Mouse (Mus musculus): ENCODE results near the gene Gan. TPM values are rescaled to one million over a fixed set of nuclear protein-coding genes. Genes with fewer than 3 reads are reported as not detected.

The Gan gene
- 1 to 10 TPM in 1 of 2 experiments, under 1 TPM in 1; 0.37 to 2.1 TPM for polyA plus RNA-seq (2012; fragmentation: generic; extraction: Trizol)

DNA sequence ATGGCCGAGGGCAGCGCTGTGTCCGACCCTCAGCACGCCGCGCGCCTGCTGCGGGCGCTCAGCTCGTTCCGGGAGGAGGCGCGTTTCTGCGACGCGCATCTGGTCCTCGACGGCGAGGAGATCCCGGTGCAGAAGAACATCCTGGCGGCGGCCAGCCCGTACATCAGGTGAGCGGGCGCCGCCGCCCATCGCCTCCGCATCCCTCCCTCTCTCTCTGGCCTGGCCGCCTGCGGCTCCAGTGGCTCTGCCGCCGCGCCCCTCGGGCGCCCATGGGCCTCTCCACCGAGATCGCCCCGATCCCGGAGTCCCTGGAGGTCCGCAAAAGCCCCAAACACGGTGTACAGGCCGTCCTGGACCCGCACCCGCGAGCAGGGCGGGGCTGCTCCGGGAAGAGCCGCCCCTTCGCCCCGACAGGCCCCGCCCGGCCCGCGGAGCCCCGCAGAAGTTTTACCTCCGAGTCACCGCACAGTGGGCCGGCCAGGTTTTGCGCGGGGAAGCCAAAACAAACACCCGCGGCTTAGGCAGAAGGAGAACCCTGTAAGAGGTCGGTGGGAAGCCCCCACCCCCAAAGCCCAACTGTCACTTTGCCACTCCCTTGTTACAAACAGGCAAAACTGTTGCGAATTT, at the start of gene Gan:
TSS of gene Gan (plus strand) at position 1 of the 627 bp plus-strand sequence.

DNA sequence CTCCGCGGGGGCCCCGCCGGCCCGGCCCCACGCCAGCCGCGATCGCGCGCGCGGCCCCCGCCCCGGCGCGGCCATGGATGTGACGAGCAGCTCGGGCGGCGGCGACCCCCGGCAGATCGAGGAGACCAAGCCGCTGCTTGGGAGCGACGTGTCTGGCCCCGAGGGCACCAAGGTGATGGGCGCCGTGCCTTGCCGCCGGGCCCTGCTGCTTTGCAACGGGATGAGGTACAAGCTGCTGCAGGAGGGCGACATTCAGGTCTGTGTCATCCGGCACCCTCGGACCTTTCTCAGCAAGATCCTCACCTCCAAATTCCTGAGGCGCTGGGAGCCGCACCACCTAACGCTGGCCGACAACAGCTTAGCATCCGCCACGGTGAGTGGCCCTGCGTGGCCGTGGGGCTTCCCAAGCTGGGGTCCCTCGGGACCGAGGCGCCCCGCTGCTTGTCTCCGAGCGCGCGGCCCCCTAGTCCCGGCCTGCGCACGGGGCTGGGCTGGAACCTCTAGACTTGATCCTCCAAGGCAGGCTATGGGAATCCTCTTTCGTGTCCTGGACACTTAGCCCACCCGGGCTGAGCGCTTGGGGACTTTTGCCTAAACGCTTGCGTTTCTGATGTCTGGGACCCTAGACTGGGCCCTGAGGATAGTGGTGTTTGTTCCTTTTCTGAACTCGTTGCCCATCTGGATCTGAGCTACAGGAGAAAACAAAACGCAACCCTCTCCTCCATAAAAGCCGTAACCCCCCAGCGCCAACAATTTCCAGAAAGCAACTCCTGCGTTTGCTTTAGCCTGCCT, 99.3 kb downstream of the Gan start, which contains the start of gene Cmip:
TSS of gene Cmip (plus strand) at position 36 of the 792 bp plus-strand sequence.

Other genes with a start within 250 kb of the Gan start
- gene Cmc2, start 236.7 kb upstream of the Gan start, polyA plus RNA-seq (2012; fragmentation: generic; extraction: Trizol): 100 to 1,000 TPM in 1 of 2 experiments, 10 to 100 TPM in 1; 54.3 to 110 TPM
- gene Cenpn, start 236.4 kb upstream of the Gan start, polyA plus RNA-seq (2012; fragmentation: generic; extraction: Trizol): 10 to 100 TPM in 1 of 2 experiments, 1 to 10 TPM in 1; 8.5 to 21.1 TPM
- gene Atmin, start 214.7 kb upstream of the Gan start, polyA plus RNA-seq (2012; fragmentation: generic; extraction: Trizol): 1 to 10 TPM; 1.8 to 7.3 TPM
- gene 1700030J22Rik, start 179.2 kb upstream of the Gan start, polyA plus RNA-seq (2012; fragmentation: generic; extraction: Trizol): 1 to 10 TPM in 1 of 2 experiments, under 1 TPM in 1; 0.33 to 1.3 TPM
- gene Gcsh, start 164.6 kb upstream of the Gan start, polyA plus RNA-seq (2012; fragmentation: generic; extraction: Trizol): 10 to 100 TPM; 30.1 to 37.3 TPM
- under 1 TPM in 1 of 2 experiments, not detected in 1; 0.02 TPM for gene Pkd1l2, start 75.7 kb upstream of the Gan start, polyA plus RNA-seq (2012; fragmentation: generic; extraction: Trizol)
- gene Bco1, start 62.3 kb upstream of the Gan start, polyA plus RNA-seq (2012; fragmentation: generic; extraction: Trizol): under 1 TPM in 1 of 2 experiments, not detected in 1; 0.02 TPM
- 10 to 100 TPM in 1 of 2 experiments, 1 to 10 TPM in 1; 6.3 to 23.8 TPM for gene Cmip, start 98.9 kb downstream of the Gan start, polyA plus RNA-seq (2012; fragmentation: generic; extraction: Trizol)

All from C3H10T1/2 (cell line).